Mouse (Mus musculus) 3T3-L1 (cell line): ENCODE data around the gene Naip1.
"Not testable (repeated sequence)": the region's sequence is repeated elsewhere in the genome, so short reads cannot be mapped to it uniquely, and the experiment has no call there.

ENCODE experiments used
- DNase-seq: peaks from one replicate; pipeline ENCODE4 v3.0.0-alpha.2; 2015; ENCODE audit warnings: low read depth, low spot score

Gene Naip1

DNA sequence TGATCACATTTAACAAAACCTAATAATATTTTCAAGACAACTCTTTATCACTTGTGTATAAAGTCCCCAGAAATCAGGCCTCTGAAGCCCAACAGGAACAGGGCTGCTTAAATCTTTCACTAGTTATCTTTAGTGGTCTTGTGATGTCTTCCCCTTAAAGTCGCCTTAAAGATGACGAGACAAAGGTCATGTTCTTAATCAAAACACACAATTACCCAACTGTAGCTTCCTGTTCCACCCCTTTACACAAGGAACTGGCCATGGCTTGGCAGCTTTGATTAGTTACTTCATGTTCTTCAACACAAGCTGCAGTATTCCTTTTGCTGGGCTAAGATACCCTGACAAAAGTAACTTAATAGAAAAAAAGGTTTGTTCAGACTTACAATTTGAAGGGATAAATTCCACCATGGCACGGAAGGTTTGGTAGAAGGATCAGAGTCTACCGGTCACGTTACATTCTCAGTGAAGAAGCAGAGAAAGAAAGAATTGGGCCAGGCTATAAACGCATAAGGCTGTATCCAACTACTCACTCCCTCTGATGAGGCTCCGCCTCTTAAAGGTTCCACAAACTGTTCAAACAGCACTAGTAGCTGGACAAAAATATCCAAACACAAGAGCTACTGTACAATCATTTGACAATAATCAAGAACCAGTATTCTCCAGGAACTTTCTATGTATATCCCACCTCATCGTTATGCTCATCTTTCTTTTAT lies at the start of gene Naip1:
Naip1 (minus strand) TSS at position 455 of the 713 bp plus-strand sequence.
- DNase-seq, result not testable (repeated sequence)

DNA sequence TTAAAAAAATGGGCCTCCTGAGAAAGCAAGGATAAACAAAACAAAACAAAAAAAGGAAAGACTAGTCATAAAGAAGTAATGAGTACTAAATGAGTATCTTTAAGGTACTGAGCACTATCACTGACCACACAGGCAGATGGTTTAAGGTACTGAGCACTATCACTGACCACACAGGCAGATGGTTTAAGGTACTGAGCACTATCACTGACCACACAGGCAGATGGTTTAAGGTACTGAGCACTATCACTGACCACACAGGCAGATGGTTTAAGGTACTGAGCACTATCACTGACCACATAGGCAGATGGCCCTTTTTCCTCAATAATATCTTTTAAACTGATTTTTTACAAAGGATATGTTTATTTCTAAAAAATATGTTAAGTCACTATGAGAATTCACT lies 47.0 kb upstream of the Naip1 start:
- not testable (repeated sequence) for DNase-seq

DNA sequence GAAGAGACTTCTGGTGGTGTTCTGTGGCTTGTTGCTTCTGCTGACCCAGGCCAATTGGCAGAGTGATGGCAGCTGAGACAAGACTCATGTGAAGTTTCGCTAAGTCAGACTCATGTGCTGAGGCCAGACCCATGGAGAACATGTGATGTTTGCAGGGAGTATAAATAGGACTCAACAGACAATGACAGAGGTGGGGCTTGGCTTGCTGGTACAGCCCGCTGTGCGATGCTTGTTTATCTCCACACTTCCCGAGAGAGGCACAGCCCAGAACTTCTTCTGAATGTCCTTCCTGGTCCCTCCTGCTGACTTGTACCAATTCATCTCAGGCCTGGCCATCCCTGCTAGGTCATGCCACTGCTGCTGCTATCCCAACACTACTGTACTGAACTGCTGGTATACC lies 42.7 kb upstream of the Naip1 start:
- DNase-seq, result no peak

DNA sequence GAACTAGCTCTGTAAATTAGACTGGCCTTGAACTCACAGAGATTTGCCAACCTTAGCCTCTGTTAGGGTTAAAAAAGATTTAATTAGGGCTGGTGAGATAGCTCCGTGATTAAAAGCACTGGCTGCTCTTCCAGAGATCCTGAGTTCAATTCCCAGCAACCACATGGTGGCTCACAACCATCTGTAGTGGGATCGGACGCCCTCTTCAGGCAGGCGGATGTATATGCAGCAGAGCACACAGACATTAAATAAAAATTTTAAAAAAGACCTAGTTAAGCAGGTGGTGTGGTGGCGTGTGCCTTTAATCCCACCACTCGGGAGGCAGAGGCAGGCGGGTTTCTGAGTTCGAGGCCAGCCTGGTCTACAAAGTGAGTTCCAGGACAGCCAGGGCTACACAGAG lies 41.7 kb upstream of the Naip1 start:
- DNase-seq, result not testable (repeated sequence)

DNA sequence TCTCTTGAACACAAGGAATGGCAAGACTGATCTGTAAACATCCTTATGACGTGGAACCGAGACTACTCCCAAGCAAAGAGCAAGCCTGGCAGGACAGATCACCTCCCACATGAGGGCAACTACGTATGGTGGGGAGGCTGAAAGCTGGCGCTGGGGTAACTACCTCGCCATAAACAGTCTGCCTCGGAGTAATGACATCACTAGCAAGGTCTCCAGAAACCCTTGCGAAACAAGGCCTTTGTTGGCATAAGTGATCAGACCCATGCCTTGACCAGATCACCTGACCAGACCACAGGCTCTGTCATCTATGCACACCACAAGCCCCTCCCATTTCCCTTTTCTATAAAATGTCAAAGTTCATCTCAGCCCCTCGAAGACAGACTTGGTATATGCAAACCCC lies 40.6 kb upstream of the Naip1 start:
- DNase-seq, result no peak

DNA sequence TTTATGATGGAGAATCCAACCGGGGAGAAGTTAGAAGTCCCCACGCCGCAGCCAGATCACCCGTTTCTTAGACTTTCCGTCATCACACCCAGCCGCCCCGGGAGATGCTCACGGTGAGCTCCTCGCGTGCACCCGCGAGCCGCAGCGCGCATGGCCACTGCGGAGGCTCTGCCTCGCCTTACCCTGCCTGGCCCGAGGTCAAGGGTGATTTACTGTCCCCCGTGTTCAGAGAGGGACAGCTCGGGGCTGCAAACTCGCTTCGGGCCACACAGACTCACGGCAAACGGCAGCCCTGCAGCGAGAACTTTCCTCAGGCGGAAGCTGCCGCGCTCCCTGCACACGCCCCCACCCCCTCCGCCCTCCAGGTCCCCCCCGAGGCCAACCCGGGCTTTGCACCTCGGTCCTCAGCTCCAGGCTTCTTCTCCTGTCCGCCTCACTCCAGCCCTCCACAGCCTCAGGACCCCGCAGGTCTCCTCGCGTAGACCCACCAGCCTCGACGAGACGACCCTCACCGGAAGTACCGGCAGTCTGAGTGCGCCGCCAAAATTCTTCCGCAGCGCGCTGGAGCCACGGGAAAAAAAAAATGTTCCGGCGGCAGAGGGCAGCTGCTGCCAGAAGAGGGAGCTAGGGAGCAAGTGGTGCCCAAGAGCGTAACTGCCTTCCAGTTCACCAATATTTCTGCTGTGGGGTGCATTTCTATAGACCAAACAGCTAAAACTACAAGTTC lies 39.6 kb upstream of the Naip1 start, which contains the start of gene Gtf2h2:
Gtf2h2 (minus strand) TSS at position 519 of the 727 bp plus-strand sequence.
- DNase-seq, result peak; percentile 80

DNA sequence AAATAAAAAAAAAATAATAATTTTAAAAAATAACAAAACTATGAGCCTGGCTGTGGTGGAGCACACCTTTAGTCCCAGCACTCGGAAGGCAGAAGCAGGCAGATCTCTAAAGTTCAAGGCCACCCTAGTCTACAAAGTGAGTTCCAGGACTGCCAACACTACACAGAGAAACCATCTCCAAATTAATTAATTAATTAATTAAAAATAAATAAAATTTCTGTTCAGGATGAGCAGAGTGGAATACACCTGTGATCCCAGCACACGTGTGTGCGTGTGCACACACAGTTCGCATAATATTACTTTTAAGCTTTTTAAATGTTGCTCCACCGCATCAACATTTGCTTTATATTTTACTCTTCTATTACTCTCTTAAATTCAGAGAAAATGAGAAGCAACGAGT lies 39.0 kb upstream of the Naip1 start:
- no peak for DNase-seq

DNA sequence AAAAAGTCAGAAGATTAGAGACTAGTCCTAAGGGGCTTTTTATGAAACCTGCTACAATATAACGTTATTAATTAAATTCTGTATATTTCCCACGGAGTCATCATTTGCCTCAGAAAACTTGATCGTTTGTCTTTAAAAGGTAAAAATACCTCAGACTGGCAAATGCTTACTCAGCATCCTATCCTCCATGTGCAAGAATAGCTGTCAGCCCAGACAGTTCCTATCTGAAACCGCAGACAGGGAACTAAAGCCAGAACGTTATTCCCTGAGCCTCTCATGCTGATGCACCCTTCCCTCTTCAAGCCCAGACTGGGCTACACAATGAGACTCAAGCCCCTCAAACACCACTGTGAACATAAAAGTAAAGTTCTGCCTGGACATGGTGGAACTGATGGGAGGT lies 37.8 kb upstream of the Naip1 start:
- DNase-seq, result no peak

DNA sequence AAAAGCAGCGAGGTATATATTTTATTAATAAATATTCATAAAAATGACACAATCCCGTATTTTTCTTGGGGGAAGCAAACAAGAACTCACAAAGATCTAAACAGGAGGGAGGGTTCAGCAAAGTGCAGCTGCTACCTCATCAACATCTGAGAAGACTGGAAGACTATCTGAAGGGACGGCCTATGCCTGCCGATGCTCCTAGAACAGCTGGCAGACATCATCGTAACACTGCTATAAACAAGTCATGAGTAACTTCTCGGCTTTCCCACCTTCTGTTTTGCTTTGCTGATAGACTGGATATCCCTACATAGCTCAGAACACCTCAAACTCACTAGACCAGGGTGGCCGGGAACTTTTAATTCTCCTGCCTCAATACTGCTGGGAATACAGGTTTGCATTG lies 30.9 kb upstream of the Naip1 start:
- no peak for DNase-seq

DNA sequence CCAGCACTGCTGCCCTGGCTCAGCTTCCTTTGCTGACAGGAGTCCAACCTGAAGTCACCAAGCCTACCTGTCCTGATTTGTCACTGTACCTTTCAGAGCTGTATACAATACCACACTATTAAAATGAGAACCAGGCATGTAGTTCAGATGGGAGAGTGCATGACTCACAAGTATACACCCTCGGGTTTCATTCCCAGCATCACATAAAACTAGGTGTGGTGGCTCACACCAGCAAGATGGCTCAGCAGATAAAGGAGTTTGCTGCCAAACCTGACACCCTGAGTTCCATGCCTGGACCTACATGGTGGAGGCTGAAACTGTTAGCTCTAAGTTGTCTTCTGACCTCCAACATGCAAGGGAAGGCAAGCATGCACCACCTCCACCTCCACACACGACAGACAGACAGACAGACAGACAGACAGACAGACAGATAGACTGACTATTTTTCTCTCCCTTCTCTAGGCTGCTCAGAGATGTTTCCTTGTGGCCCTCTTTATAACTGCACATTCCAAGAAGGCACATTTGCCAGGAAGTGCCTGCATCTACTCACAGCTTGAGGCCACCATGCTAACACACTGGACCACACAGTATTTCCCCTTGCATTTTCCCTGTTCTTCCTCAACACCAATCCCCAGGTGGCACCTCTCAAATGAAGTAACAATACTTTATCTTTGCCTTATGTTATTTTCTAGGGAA lies 11.0 kb upstream of the Naip1 start:
- peak; percentile 51 for DNase-seq

DNA sequence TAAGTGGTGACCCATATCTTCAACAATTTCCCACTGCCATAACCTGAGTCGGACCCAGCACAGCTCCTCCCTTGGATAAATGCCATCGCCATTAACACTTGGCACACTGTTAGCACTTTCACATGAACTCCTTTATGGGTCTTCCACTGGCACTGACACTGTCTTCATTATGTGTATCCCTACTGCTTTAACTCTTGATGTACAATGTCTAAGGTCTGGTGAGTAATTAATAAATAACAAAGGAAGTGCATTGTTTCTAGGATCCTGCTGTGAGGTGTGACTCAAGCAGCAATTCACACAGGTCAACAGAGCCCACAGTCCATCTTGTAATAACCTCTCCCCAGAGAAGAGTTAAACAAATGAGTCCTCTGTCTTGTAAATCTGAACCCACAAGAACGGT lies 8.7 kb upstream of the Naip1 start:
- DNase-seq, result peak; percentile 31

DNA sequence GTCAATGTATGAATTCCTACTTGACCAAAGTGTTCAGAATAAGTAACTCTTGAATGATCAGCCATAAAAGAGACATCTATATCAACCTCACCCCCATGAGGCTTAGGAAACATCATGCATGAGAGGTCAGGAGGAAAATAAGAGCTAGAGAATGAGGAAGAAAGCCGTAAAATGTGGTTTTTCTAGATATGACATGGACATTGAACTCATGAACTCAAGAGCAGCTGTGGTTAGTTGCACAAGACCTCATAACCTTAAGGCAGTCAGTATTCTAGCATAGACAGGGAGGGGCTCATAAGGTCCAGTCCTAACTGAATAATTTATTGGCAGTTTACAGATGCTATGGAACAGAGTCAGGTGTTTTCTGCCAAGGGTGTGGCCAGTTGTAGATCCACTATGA lies 3.2 kb downstream of the Naip1 start:
- DNase-seq, result no peak

DNA sequence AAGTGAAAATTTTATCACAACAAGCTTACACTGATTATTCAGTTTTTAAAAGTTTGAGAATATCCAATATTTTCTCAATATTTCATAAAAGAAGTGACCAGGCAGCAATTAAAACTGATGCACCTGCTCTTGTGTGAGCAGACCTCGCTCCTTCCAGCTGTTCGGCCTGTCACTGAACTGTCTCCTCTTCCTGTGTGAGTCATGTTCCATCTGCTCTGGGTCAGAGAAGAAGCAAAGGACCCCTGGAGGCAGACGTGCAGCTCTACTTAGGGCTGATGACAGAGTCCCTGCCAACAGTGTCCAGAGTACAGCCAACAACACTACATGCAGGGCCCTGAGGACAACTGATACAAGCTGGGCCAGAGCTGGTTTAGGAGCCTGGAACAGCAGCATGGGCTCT lies 12.6 kb downstream of the Naip1 start:
- DNase-seq, result peak; percentile 25

DNA sequence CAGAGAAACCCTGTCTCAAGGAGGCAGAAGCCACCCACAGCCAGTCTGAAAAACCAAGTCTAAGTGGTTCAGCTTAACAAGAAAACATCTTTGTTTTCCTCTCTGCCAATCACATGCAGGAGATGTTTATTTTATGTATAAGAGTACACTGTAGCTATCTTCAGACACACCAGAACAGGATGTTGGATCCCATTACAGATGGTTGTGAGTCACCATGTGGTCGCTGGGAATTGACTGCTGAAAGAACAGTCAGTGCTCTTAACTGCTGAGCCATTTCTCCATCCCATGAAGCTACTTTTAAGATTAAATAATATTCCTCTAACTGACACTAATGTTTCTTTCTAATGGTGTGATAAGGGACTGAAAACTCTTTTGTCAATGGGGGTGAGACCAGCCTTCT lies 14.0 kb downstream of the Naip1 start:
- DNase-seq, result peak; percentile 87

DNA sequence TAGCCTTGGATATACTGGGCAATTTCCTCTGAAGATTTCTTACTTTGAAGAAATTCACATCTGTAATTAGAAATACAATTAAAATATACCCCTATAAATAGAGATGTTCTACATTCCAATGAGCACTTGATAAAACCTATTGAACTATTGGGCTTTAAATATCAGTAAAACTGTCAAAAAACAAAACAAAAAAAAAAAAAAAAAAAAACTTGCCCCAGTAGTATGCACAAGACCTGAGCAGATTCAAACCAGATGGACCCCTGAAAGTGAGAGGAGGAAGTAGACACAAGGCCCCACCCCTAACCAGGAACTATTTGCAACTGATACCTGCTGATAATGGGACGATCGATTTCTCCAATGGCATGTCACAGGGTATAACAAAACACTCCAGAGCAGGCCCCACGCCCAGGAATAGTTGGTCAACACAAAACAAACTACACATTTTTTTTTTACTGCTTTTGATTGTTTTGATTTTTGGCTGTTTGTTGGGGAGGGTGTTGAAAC lies 15.3 kb downstream of the Naip1 start:
- DNase-seq, result no peak

DNA sequence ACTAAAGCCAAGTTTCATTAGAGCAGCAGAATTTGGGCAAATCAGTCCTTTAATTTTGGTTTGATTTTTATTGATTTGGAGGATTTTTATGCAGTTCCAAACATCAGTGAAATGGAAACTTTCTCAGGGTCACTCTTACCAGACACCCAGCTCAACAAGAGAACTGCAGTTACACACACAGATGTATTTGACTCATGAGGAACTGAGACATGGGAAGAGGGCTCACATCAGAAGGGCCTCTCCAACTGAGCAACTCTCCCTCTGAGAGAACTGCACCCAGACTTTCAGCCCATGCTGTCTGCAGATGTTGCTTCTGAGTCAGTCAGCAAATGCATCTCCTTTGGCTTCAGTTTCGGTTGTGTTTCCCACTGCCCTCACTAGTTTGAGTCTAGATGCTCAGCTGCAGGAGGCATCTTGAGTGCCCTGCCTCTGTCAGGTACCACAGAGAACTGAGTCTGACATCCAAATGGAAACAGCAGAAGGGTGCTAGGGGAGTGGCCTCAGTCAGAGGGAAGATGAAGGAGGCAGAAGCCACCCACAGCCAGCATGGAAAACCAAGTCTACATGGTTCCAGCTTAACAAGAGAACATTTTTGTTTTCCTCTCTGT lies 16.0 kb downstream of the Naip1 start:
- DNase-seq, result peak; percentile 34

DNA sequence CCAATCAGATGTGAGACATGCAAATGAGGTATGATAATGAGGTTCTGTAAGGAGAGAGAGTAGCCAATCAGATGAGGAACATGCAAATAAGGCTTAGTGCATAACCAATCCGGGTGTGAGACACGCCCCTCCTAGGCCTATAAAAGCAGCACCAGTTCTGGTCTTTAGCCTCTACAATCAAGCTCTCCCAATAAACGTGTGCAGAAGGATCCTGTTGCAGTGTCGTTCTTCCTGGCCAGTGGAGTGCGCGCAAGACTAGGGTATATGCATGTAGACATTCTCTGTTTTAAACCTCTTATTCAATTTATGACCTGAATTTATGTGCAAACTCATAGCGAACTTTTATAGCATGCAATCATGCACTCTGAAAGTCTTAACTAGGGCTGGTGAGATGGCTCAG lies 32.7 kb downstream of the Naip1 start:
- DNase-seq, result not testable (repeated sequence)

DNA sequence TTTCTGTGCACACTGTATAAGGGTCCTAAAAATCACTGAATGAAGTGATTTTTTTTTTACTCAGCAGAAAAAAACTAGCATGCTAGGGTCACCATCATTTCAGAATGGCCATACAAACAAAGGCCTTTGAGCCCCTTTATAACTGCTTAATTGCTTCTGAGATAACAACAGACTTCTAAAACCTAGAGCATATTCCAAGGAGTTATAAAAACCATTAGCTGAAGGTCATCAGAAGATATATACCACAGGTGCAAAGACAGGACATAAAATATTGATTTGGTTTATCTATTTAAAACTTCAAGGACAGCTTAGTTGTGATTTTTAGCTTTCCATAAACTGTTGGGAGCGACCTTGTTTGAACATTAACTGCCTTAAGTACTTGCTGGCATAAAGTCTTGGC lies 38.2 kb downstream of the Naip1 start:
- DNase-seq, result no peak

DNA sequence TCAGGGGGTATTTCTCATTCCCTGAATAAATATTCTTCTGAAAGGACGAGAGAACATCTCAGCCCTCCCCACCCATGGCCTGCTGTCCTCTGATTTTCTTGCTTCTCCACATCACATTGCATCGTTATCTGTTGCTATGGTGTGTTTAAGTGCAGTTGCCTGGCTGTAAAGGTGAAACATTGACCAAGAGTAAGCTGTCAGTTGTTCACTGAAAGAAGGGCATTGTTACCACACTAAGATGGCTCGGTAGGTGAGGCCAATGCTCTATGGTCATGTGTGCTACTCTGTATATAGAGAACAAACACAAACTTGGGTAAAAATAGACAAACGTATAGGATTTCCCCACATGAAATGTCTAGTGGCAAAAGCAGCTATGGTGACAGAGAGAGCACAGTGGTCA lies 42.8 kb downstream of the Naip1 start:
- no peak for DNase-seq

DNA sequence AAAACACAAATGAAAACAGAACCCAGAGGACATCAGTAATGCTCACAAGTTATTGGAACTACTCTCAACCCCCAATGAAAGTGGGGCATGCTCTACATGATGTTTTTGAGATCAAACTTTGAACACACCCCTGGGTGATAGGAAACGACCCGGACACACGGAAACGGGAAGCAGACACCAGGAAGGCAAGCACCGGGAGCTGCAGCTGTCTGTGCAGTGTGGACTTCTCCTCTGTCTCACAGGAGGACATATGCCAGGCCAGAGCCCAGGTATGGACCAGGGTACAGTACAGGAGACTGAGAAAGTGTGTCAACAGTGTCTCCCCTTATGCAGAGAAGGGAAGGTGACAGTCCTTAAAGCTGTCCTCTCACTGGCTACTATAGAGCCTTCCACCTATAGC lies 43.5 kb downstream of the Naip1 start:
- DNase-seq, result no peak

DNA sequence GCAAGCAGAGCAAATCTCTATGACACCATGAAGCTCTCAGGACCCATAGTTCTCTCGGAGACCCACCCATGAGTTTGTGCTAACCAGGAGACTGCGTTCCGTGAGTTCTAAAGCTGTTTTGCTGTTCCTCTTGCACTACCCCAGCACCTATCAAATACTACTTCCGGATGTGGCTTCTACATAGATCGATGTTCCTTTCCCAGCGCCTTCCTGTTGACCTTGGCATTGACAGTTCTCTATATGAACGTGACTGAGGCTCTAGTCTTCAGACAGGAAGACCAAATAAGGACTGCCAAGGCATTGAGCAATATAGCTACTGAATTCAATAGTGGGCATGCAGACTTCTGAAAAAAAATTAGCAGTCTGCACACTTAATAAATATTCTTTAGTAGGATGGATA lies 44.4 kb downstream of the Naip1 start:
- no peak for DNase-seq
